Mouse (Mus musculus) intestine, embryonic 16.5 days (tissue): Measurements from ENCODE around the gene Gm5767. TPM values are rescaled to one million over a fixed set of nuclear protein-coding genes. Genes with fewer than 3 reads are reported as not detected.

Source experiments
- ATAC-seq: fragments of 200-750 bp; cut with Nextera tagmentation; 2 replicates; pipeline ENCODE4 v1.8.0; 2017; ENCODE audit warnings: moderate TSS enrichment, moderate library complexity
- H3K27ac ChIP-seq: fragments of 300-500 bp; sonication (generic); 2 replicates; pipeline ENCODE4 v1.5.1; 2014; ENCODE audit warnings: mild to moderate bottlenecking, low read length
- H3K27me3 ChIP-seq: fragments of 300-500 bp; sonication (generic); replicated peaks from 2 replicates; pipeline ENCODE4 v1.6.1; 2014; ENCODE audit warnings: low read length, control low read depth, mixed read lengths; ENCODE audit not compliant: control insufficient read depth, insufficient read depth
- H3K36me3 ChIP-seq: fragments of 300-500 bp; sonication (generic); 2 replicates; pipeline ENCODE4 v1.6.1; 2014; ENCODE audit warnings: low read length, control low read depth; ENCODE audit not compliant: control insufficient read depth, insufficient read depth
- H3K4me1 ChIP-seq: fragments of 300-500 bp; sonication (generic); 2 replicates; pipeline ENCODE4 v1.6.1; 2014; ENCODE audit warnings: low read length, control low read depth, mixed read lengths; ENCODE audit not compliant: control insufficient read depth, insufficient read depth
- H3K4me2 ChIP-seq: fragments of 300-500 bp; sonication (generic); 2 replicates; pipeline ENCODE4 v1.6.1; 2014; ENCODE audit warnings: low read depth, low read length, control low read depth
- H3K4me3 ChIP-seq: fragments of 300-500 bp; sonication (generic); 2 replicates; pipeline ENCODE4 v1.5.1; 2014; ENCODE audit warnings: mild to moderate bottlenecking, low read length
- H3K9ac ChIP-seq: fragments of 300-500 bp; sonication (generic); 2 replicates; pipeline ENCODE4 v1.6.1; 2014; ENCODE audit warnings: low read depth, low read length
- H3K9me3 ChIP-seq: fragments of 300-500 bp; sonication (generic); 2 replicates; pipeline ENCODE4 v1.6.1; 2016; ENCODE audit warnings: low read length, control low read depth; ENCODE audit not compliant: control insufficient read depth
- WGBS: fragments of 180-500 bp; shearing (Covaris S2); extraction: QIAGEN DNeasy Blood & Tissue Kit; methylation state at CpG from one replicate; pipeline ENCODE4 v1.1.7; 2014; 5-methylcytosine and 5-hydroxymethylcytosine counted together
- polyA plus RNA-seq: library from polyadenylated mRNA; unstranded; fragments of >200 nt; fragmentation: Nextera tagmentation; extraction: Ambion mirVana; gene quantifications from 2 replicates; pipeline ENCODE4 v1.2.1, GENCODE M21; 2015

Gene Gm5767
- polyA plus RNA-seq, 1 experiment from 2014 or later = not detected

- H3K4me3 ChIP-seq = no peak overlapping the region
- no peaks in the 10 kb centered on the region for H3K27me3 ChIP-seq
- WGBS = 87% methylated on average over 6 of the region's 6 CpGs
- H3K27ac ChIP-seq = no peak overlapping the region
- ATAC-seq = no peak
- H3K4me2 ChIP-seq = no peak overlapping the region
- no peaks in the 10 kb centered on the region for H3K4me1 ChIP-seq
- peaks cover 13% of the 10 kb centered on the region for H3K36me3 ChIP-seq
- H3K9me3 ChIP-seq = no peaks in the 10 kb centered on the region
- H3K9ac ChIP-seq = no peak overlapping the region
These were observed 25.5 kb upstream of the Gm5767 start for GRCm38 (mm10) chr16:8655108-8655507.

- H3K4me2 ChIP-seq = no peak overlapping the region
- H3K36me3 ChIP-seq = peaks cover 13% of the 10 kb centered on the region
- 0 out of 2 replicates have a peak, but pooled peaks cover 3% of the 10 kb centered on the region for H3K4me1 ChIP-seq
- WGBS = 81% methylated on average over 9 of the region's 9 CpGs
- no peak overlapping the region for H3K4me3 ChIP-seq
- no peak for ATAC-seq
- no peaks in the 10 kb centered on the region for H3K27me3 ChIP-seq
- H3K27ac ChIP-seq = no peak overlapping the region
- no peaks in the 10 kb centered on the region for H3K9me3 ChIP-seq
- H3K9ac ChIP-seq = no peak overlapping the region
These were observed 25.0 kb upstream of the Gm5767 start for GRCm38 (mm10) chr16:8655599-8655998.

- 88% methylated on average over 2 of the region's 2 CpGs for WGBS
- H3K36me3 ChIP-seq = peaks cover 9% of the 10 kb centered on the region
- H3K27ac ChIP-seq = no peak overlapping the region
- H3K4me3 ChIP-seq = no peak overlapping the region
- no peak overlapping the region for H3K4me2 ChIP-seq
- no peaks in the 10 kb centered on the region for H3K27me3 ChIP-seq
- H3K9ac ChIP-seq = no peak overlapping the region
- no peak for ATAC-seq
- 0 out of 2 replicates have a peak, but pooled peaks cover 3% of the 10 kb centered on the region for H3K4me1 ChIP-seq
- no peaks in the 10 kb centered on the region for H3K9me3 ChIP-seq
These were observed 24.3 kb upstream of the Gm5767 start for GRCm38 (mm10) chr16:8656256-8656655.

- no peak for ATAC-seq
- H3K9me3 ChIP-seq = no peaks in the 10 kb centered on the region
- no peak overlapping the region for H3K9ac ChIP-seq
- no peak overlapping the region for H3K4me3 ChIP-seq
- no peak overlapping the region for H3K27ac ChIP-seq
- 87% methylated on average over 4 of the region's 4 CpGs for WGBS
- 0 out of 2 replicates have a peak, but pooled peaks cover 3% of the 10 kb centered on the region for H3K4me1 ChIP-seq
- H3K4me2 ChIP-seq = no peak overlapping the region
- peaks cover 9% of the 10 kb centered on the region for H3K36me3 ChIP-seq
- H3K27me3 ChIP-seq = no peaks in the 10 kb centered on the region
These were observed 22.2 kb upstream of the Gm5767 start for GRCm38 (mm10) chr16:8658349-8658748.

GRCm38 (mm10) chr16:8658764-8659163, 21.8 kb upstream of the Gm5767 start:
- ATAC-seq = no peak
- 90% methylated on average over 4 of the region's 4 CpGs for WGBS
- no peaks in the 10 kb centered on the region for H3K9me3 ChIP-seq
- no peak overlapping the region for H3K27ac ChIP-seq
- no peak overlapping the region for H3K4me3 ChIP-seq
- H3K4me1 ChIP-seq = 0 out of 2 replicates have a peak, but pooled peaks cover 3% of the 10 kb centered on the region
- H3K36me3 ChIP-seq = peaks cover 6% of the 10 kb centered on the region
- no peaks in the 10 kb centered on the region for H3K27me3 ChIP-seq
- H3K4me2 ChIP-seq = no peak overlapping the region
- H3K9ac ChIP-seq = no peak overlapping the region

- WGBS = 79% methylated on average over 2 of the region's 2 CpGs
- Histone ChIP-seq H3K9me3 (no peaks in the 10 kb centered on the region), H3K4me1 (peaks cover 23% of the 10 kb centered on the region), H3K4me2 (no peak overlapping the region), H3K27me3 (no peaks in the 10 kb centered on the region), H3K27ac (no peak overlapping the region), H3K4me3 (no peak overlapping the region), H3K36me3 (peaks cover 3% of the 10 kb centered on the region), H3K9ac (no peak overlapping the region)
- no peak for ATAC-seq
These were observed 17.5 kb upstream of the Gm5767 start for GRCm38 (mm10) chr16:8663022-8663421.

GRCm38 (mm10) chr16:8663606-8664539, 16.7 kb upstream of the Gm5767 start:
- Histone ChIP-seq H3K4me2 (no peak overlapping the region), H3K27ac (no peak overlapping the region), H3K27me3 (no peaks in the 10 kb centered on the region), H3K36me3 (peaks cover 3% of the 10 kb centered on the region), H3K4me1 (peaks cover 30% of the 10 kb centered on the region), H3K9ac (no peak overlapping the region), H3K9me3 (no peaks in the 10 kb centered on the region), H3K4me3 (no peak overlapping the region)
- ATAC-seq = no peak
- WGBS = 82% methylated on average over 24 of the region's 24 CpGs

- Histone ChIP-seq H3K4me3 (no peak overlapping the region), H3K36me3 (peaks cover 3% of the 10 kb centered on the region), H3K4me2 (no peak overlapping the region), H3K9ac (no peak overlapping the region), H3K9me3 (no peaks in the 10 kb centered on the region), H3K27me3 (no peaks in the 10 kb centered on the region), H3K4me1 (peaks cover 44% of the 10 kb centered on the region), H3K27ac (no peak overlapping the region)
- WGBS = 82% methylated on average over 5 of the region's 5 CpGs
- ATAC-seq = no peak
These were observed 15.2 kb upstream of the Gm5767 start for GRCm38 (mm10) chr16:8665367-8665766.

GRCm38 (mm10) chr16:8666452-8666851, 14.1 kb upstream of the Gm5767 start:
- Histone ChIP-seq H3K27ac (no peak overlapping the region), H3K4me3 (no peak overlapping the region), H3K27me3 (no peaks in the 10 kb centered on the region), H3K9me3 (no peaks in the 10 kb centered on the region), H3K36me3 (peaks cover 3% of the 10 kb centered on the region), H3K4me1 (peaks cover 49% of the 10 kb centered on the region), H3K4me2 (no peak overlapping the region), H3K9ac (peak overlapping the region; percentile 27; the same call in 1 of the 2 replicates)
- WGBS = 34% methylated on average over 2 of the region's 2 CpGs
- no peak for ATAC-seq
